Mouse (Mus musculus): ENCODE measurements around the gene Btla. TPM values are rescaled to one million over a fixed set of nuclear protein-coding genes. Genes with fewer than 3 reads are reported as not detected.

Gene Btla
- polyA plus RNA-seq, 1 experiment: not detected

DNA sequence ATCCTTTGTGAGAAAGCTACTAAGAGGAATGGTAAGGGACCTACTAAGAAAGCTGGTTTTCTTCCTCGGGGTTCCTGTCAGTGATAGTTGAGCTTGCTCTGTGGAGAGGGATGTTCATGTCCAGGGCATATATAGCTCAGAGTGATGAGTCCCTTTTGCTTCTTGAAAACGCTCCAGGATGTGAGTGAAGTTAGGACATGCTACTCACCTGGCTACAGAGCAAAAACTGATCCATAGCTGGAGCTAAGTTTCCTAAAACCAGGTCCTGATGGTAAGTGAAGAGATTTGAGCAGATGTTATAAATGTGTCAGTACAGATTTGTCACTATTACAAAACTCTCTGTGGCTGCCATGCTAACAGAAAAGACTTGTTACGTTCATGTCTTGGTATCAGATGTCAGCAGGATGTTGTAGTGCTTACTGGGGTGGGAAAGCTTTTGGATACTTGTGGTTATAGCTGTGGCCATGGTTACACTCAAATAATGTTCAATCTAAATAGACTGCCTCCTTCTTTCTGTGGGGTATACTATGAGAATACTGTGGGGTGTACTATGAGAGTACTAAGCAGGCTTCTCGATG lies 405 bp downstream of the Btla start:
- no peaks in the 10 kb centered on the region for H3K9me3 ChIP-seq
- H3K4me1 ChIP-seq: no peaks in the 10 kb centered on the region
- H3K27me3 ChIP-seq (replicated peaks): no peaks in the 10 kb centered on the region
- H3K4me3 ChIP-seq (replicated peaks): no peak overlapping the region
- no peaks in the 10 kb centered on the region for H3K36me3 ChIP-seq (replicated peaks; ENCODE audit: low read length)
- no peak for TF ChIP-seq FLI1 (IDR thresholded peaks at IDR 0.05; ENCODE audit: low read length)
- TF ChIP-seq GATA1 (IDR thresholded peaks at IDR 0.05; ENCODE audit: borderline replicate concordance, low read length): no peak

DNA sequence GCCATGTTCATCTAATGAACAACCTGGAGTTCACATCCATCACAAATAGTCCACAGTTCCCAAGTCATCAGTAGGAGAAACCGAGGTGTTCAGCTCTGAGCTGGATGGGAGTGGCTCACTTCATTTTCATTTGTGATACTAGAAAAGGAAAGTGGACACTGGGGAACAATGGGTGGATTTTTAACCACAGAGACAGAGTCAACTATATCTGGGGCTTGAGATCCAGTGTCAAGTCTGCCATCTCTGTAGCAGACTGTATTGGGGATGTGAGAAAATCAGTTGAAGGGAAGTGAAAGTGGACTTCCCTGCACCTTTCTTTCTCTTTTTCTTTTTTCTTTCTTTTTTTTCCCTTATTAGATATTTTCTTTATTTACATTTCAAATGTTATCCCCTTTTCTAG lies 2.9 kb downstream of the Btla start:
- Histone ChIP-seq H3K36me3 (replicated peaks; ENCODE audit: low read length) (no peaks in the 10 kb centered on the region), H3K9me3 (no peaks in the 10 kb centered on the region), H3K27me3 (replicated peaks) (no peaks in the 10 kb centered on the region), H3K4me3 (replicated peaks) (no peak overlapping the region), H3K4me1 (no peaks in the 10 kb centered on the region)
- TF ChIP-seq FLI1 (IDR thresholded peaks at IDR 0.05; ENCODE audit: low read length) (no peak), GATA1 (IDR thresholded peaks at IDR 0.05; ENCODE audit: borderline replicate concordance, low read length) (no peak)

GRCm38 (mm10) chr16:45231296-45231695 lies 7.2 kb downstream of the Btla start:
- Histone ChIP-seq H3K9me3 (no peaks in the 10 kb centered on the region), H3K36me3 (replicated peaks; ENCODE audit: low read length) (no peaks in the 10 kb centered on the region), H3K4me3 (replicated peaks) (no peak overlapping the region), H3K27me3 (replicated peaks) (no peaks in the 10 kb centered on the region), H3K4me1 (no peaks in the 10 kb centered on the region)
- TF ChIP-seq GATA1 (IDR thresholded peaks at IDR 0.05; ENCODE audit: borderline replicate concordance, low read length) (no peak), FLI1 (IDR thresholded peaks at IDR 0.05; ENCODE audit: low read length) (no peak)

DNA sequence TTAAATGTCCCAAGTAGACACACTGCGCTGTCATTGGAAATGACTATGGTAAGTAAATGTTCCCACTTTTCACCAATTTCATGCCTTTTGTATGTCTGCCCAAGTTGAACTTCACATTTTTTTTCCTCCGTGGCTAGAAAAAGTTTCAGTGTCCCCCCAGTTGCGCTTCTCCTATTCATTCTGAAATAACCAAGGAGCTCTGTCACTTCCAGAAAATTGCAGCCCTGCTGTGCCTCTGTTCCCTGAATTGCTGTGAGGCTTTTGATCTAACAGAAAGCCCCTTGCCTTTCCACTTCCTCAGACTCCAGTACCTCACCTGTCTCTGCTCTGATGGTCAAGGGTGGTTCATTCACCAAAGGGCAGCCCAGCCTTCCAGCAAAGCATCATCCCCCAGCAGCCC lies 8.9 kb downstream of the Btla start:
- H3K4me3 ChIP-seq (replicated peaks): no peak overlapping the region
- H3K9me3 ChIP-seq: no peaks in the 10 kb centered on the region
- H3K4me1 ChIP-seq: no peaks in the 10 kb centered on the region
- TF ChIP-seq FLI1 (IDR thresholded peaks at IDR 0.05; ENCODE audit: low read length) (no peak), GATA1 (IDR thresholded peaks at IDR 0.05; ENCODE audit: borderline replicate concordance, low read length) (no peak)
- H3K27me3 ChIP-seq (replicated peaks): no peaks in the 10 kb centered on the region
- no peaks in the 10 kb centered on the region for H3K36me3 ChIP-seq (replicated peaks; ENCODE audit: low read length)

DNA sequence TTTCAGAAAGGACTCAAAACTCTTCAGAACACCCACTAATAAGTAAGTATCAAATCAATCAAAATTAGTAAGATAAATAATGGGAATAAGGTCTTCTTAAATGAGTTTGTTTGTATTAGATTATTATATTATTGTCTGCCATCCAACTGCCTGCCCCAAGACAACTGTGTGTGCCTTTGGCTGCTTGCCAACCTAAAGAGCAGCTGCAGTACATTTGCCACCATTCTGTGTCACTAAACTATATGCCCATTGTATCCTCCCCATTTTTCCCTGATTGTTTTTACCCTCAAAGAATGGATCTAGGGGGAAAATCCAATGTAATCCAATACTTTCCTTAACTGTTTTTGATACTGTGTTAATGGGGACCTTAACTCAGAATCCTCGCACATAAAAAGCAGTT lies 18.6 kb downstream of the Btla start:
- Histone ChIP-seq H3K4me3 (replicated peaks) (no peak overlapping the region), H3K4me1 (no peaks in the 10 kb centered on the region), H3K27me3 (replicated peaks) (no peaks in the 10 kb centered on the region), H3K36me3 (replicated peaks; ENCODE audit: low read length) (no peaks in the 10 kb centered on the region), H3K9me3 (no peaks in the 10 kb centered on the region)
- TF ChIP-seq FLI1 (IDR thresholded peaks at IDR 0.05; ENCODE audit: low read length): no peak
- TF ChIP-seq GATA1 (IDR thresholded peaks at IDR 0.05; ENCODE audit: borderline replicate concordance, low read length): no peak

DNA sequence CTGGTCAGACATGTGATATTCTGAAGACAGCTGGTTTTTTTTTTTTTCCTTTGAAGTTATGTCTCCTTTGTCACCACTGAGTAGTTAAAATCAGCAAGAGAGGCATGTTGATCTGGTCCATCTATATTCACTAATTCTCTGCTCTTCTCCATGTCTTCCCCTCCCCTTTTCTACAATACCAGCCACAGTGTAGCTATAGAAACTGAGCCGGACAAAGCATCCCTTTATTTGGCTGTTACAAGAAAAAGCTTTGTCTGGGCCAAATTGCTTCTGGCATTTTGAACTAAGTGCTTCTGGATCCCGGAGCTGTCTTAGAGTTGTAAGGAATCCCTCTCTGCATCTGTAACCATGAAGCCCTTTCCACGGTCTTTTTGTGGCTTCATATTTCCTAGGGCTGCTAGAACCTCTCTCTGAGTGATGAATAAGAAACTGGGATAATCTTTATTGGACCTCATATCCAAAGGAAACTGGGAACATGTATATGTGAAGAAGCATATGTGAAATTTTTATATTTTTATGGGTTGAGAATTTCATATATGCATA lies 20.9 kb downstream of the Btla start:
- TF ChIP-seq GATA1 (IDR thresholded peaks at IDR 0.05; ENCODE audit: borderline replicate concordance, low read length) (no peak), FLI1 (IDR thresholded peaks at IDR 0.05; ENCODE audit: low read length) (no peak)
- Histone ChIP-seq H3K4me1 (no peaks in the 10 kb centered on the region), H3K36me3 (replicated peaks; ENCODE audit: low read length) (no peaks in the 10 kb centered on the region), H3K9me3 (no peaks in the 10 kb centered on the region), H3K27me3 (replicated peaks) (no peaks in the 10 kb centered on the region), H3K4me3 (replicated peaks) (no peak overlapping the region)

- no peak for TF ChIP-seq GATA1 (IDR thresholded peaks at IDR 0.05; ENCODE audit: borderline replicate concordance, low read length)
- no peak for TF ChIP-seq FLI1 (IDR thresholded peaks at IDR 0.05; ENCODE audit: low read length)
- Histone ChIP-seq H3K4me1 (0 out of 2 replicates have a peak, but pooled peaks cover 6% of the 10 kb centered on the region), H3K9me3 (no peaks in the 10 kb centered on the region), H3K4me3 (replicated peaks) (no peak overlapping the region), H3K36me3 (replicated peaks; ENCODE audit: low read length) (no peaks in the 10 kb centered on the region), H3K27me3 (replicated peaks) (no peaks in the 10 kb centered on the region)
Measured at GRCm38 (mm10) chr16:45249761-45250160, 25.6 kb downstream of the Btla start.

DNA sequence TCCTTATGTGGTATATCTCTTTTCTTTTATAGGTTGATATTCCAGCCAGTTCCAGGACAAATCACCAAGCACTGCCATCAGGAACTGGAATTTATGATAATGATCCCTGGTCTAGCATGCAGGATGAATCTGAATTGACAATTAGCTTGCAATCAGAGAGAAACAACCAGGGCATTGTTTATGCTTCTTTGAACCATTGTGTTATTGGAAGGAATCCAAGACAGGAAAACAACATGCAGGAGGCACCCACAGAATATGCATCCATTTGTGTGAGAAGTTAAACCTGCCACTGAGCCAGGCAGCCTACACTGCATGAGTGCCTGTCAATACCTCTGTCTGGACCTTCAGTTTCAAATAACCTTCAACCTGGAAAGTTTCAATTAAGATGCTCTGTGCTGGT lies 26.2 kb downstream of the Btla start:
- no peak for TF ChIP-seq GATA1 (IDR thresholded peaks at IDR 0.05; ENCODE audit: borderline replicate concordance, low read length)
- no peak for TF ChIP-seq FLI1 (IDR thresholded peaks at IDR 0.05; ENCODE audit: low read length)
- Histone ChIP-seq H3K9me3 (no peaks in the 10 kb centered on the region), H3K4me3 (replicated peaks) (no peak overlapping the region), H3K27me3 (replicated peaks) (no peaks in the 10 kb centered on the region), H3K4me1 (0 out of 2 replicates have a peak, but pooled peaks cover 6% of the 10 kb centered on the region), H3K36me3 (replicated peaks; ENCODE audit: low read length) (no peaks in the 10 kb centered on the region)

DNA sequence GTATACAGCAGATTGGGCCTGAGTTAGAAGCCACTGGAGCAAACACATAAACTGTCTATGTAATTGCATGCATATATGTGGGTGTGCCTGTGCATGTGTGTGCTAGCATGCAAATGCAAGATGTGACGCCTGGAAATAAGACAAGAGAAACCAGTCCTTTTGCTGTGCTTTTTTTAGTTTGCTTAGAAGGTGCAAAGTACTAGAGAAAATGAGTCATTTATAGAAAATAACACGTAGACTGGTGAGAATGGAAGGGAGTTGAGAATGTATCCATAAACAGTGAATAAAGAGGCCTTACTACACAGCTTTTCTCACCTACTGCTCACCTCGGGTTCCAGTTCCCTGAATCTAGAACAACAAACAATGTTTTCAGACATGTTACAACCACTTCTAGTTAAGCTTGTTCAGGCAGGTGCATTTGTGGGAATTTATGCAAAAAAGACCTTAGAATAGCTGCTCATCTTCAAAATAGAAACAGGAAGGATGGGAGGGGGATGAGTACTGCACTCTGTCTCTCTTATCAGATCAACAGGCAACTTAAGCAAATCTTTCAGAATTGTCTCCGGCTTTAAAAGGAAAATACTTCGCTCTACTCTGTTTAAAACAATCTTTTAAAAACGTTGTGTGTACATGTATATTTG lies 27.8 kb downstream of the Btla start:
- H3K36me3 ChIP-seq (replicated peaks; ENCODE audit: low read length): no peaks in the 10 kb centered on the region
- H3K4me3 ChIP-seq (replicated peaks): no peak overlapping the region
- TF ChIP-seq GATA1 (IDR thresholded peaks at IDR 0.05; ENCODE audit: borderline replicate concordance, low read length): no peak
- TF ChIP-seq FLI1 (IDR thresholded peaks at IDR 0.05; ENCODE audit: low read length): no peak
- H3K4me1 ChIP-seq: peaks cover 12% of the 10 kb centered on the region; the same call in 1 of the 2 replicates
- H3K27me3 ChIP-seq (replicated peaks): no peaks in the 10 kb centered on the region
- H3K9me3 ChIP-seq: no peaks in the 10 kb centered on the region

DNA sequence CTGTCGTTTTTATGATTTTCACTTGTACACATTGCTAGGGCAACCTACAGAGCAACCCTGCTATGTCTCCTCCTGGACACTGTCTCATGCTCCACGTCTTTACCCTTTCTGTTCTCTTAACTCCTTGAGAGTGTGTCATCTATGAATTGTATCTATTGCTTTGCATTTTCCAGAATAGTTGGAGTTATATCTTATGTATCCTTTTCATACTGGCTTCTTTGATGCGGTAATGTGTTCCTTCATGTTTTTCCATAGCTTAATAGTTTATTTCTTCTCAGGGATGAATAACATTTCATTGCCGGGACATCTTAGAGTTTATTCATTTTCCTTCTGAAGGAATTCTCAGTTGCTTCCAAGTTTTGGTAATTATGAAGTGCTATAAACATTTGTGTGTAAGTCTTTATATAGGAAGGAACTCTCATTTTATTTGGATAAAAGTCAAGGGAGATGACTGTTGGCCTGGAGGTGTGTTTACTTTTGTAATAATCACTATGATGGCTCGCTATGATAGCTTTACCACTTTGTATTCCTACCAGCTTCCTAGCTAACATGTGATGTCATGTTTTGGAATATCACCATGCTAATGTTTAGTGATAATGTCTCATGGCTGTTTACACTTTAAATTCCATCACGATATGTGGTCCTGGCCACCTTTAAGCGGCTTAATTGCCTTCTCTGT lies 31.2 kb downstream of the Btla start:
- Histone ChIP-seq H3K27me3 (replicated peaks) (no peaks in the 10 kb centered on the region), H3K9me3 (no peaks in the 10 kb centered on the region), H3K4me1 (peaks cover 20% of the 10 kb centered on the region; the same call in 1 of the 2 replicates), H3K4me3 (replicated peaks) (no peak overlapping the region), H3K36me3 (replicated peaks; ENCODE audit: low read length) (no peaks in the 10 kb centered on the region)
- TF ChIP-seq GATA1 (IDR thresholded peaks at IDR 0.05; ENCODE audit: borderline replicate concordance, low read length): no peak
- TF ChIP-seq FLI1 (IDR thresholded peaks at IDR 0.05; ENCODE audit: low read length): no peak
